Mouse (Mus musculus) bone marrow, adult 2 months (tissue): Measurements from ENCODE around the gene Aspscr1. TPM values are rescaled to one million over a fixed set of nuclear protein-coding genes. Genes with fewer than 3 reads are reported as not detected.
"Not testable (repeated sequence)": the region's sequence is repeated elsewhere in the genome, so short reads cannot be mapped to it uniquely, and the experiment has no call there.

Experiments used
- H3K27ac ChIP-seq: fragments of 200-500 bp; 2 replicates; pipeline ENCODE4 v1.5.1; 2012; ENCODE audit warnings: low read depth, mild to moderate bottlenecking, control low read depth, inconsistent platforms, low read length; ENCODE audit not compliant: control insufficient read depth, poor library complexity, insufficient read depth
- H3K4me1 ChIP-seq: fragments of 200-500 bp; 2 replicates; pipeline ENCODE4 v1.6.1; 2011; ENCODE audit warnings: low read length; ENCODE audit not compliant: control insufficient read depth, insufficient read depth
- H3K4me3 ChIP-seq: fragments of 200-500 bp; replicated peaks from 2 replicates; pipeline ENCODE3; 2011; ENCODE audit warnings: mild to moderate bottlenecking, low read depth, low read length, control low read depth; ENCODE audit not compliant: control insufficient read depth
- CTCF ChIP-seq: fragments of 200-500 bp; IDR thresholded peaks from 2 replicates; pipeline ENCODE4 v1.5.1; 2011; ENCODE audit warnings: low read length, control low read depth; ENCODE audit not compliant: control insufficient read depth, insufficient read depth
- POLR2A ChIP-seq: fragments of 200-500 bp; IDR thresholded peaks from 2 replicates; pipeline ENCODE4 v1.6.1; 2011; ENCODE audit warnings: low read depth, mild to moderate bottlenecking, control low read depth, low read length, borderline replicate concordance; ENCODE audit not compliant: control insufficient read depth
- WGBS: fragments of 180-500 bp; shearing (Covaris S2); methylation state at CpG from one replicate; pipeline ENCODE4 v1.1.7; 2018; 5-methylcytosine and 5-hydroxymethylcytosine counted together
- polyA plus RNA-seq: library from polyadenylated mRNA; stranded (reverse); fragments of >200 nt; gene quantifications from 2 replicates; pipeline ENCODE4 v1.2.4, GENCODE M21; 2011; ENCODE audit warnings: low replicate concordance; ENCODE audit not compliant: missing spikeins, insufficient read depth, insufficient read length

Gene Aspscr1
- polyA plus RNA-seq, 1 experiment = 94.3 TPM

- Histone ChIP-seq H3K4me1 (peaks cover 1% of the 10 kb centered on the region), H3K27ac (no peak overlapping the region), H3K4me3 (no peak overlapping the region)
- 49% methylated on average over 12 of the region's 12 CpGs for WGBS
- TF ChIP-seq CTCF = no peak
- TF ChIP-seq POLR2A = no peak
Measured at GRCm38 (mm10) chr11:120727564-120727963, 54.8 kb downstream of the Aspscr1 start.

- Histone ChIP-seq H3K4me3 (no peak overlapping the region), H3K4me1 (peaks cover 1% of the 10 kb centered on the region), H3K27ac (no peak overlapping the region)
- TF ChIP-seq POLR2A (no peak), CTCF (no peak)
- WGBS = 87% methylated on average over 11 of the region's 11 CpGs
Measured at GRCm38 (mm10) chr11:120728530-120729240, 55.9 kb downstream of the Aspscr1 start.

GRCm38 (mm10) chr11:120729432-120730050 lies 56.8 kb downstream of the Aspscr1 start:
- WGBS = 5% methylated on average over 18 of the region's 21 CpGs
- peak overlapping the region; percentile 40; the same call in 1 of the 2 replicates for H3K27ac ChIP-seq
- H3K4me1 ChIP-seq = not testable (repeated sequence)
- peak overlapping the region; percentile 48 for H3K4me3 ChIP-seq

GRCm38 (mm10) chr11:120730331-120730870 lies 57.6 kb downstream of the Aspscr1 start:
- WGBS = 84% methylated on average over 10 of the region's 10 CpGs
- H3K4me3 ChIP-seq = no peak overlapping the region

GRCm38 (mm10) chr11:120731395-120731794 lies 58.6 kb downstream of the Aspscr1 start:
- 88% methylated on average over 1 of the region's 1 CpGs for WGBS
- H3K27ac ChIP-seq = no peak overlapping the region
- H3K4me1 ChIP-seq = peaks cover 1% of the 10 kb centered on the region
- TF ChIP-seq POLR2A (no peak), CTCF (no peak)
- H3K4me3 ChIP-seq = no peak overlapping the region

More at GRCm38 (mm10) chr11:120730331-120730870, 57.6 kb downstream of the Aspscr1 start:
- peaks cover 1% of the 10 kb centered on the region for H3K4me1 ChIP-seq
- H3K27ac ChIP-seq = no peak overlapping the region
- TF ChIP-seq CTCF (no peak), POLR2A (no peak)

- 80% methylated on average over 12 of the region's 12 CpGs for WGBS
- Histone ChIP-seq H3K4me1 (peaks cover 1% of the 10 kb centered on the region; the same call in 1 of the 2 replicates), H3K4me3 (no peak within 1 kb of the TSS), H3K27ac (no peak within 1 kb of the TSS)
- no peak for TF ChIP-seq POLR2A
- TF ChIP-seq CTCF = no peak
Measured at GRCm38 (mm10) chr11:120731858-120732680, 59.3 kb downstream of the Aspscr1 start, which contains the start of gene Cbr2. TSS of gene Cbr2 (minus strand) at chr11:120732114.

- WGBS = 21% methylated on average over 6 of the region's 6 CpGs
- Histone ChIP-seq H3K27ac (no peak overlapping the region), H3K4me1 (peaks cover 1% of the 10 kb centered on the region; the same call in 1 of the 2 replicates), H3K4me3 (no peak overlapping the region)
- TF ChIP-seq CTCF (no peak), POLR2A (no peak)
Measured at GRCm38 (mm10) chr11:120733521-120733920, 60.7 kb downstream of the Aspscr1 start.

- peaks cover under 1% of the 10 kb centered on the region; the same call in 1 of the 2 replicates for H3K4me1 ChIP-seq
- H3K4me3 ChIP-seq = no peak overlapping the region
- H3K27ac ChIP-seq = no peak overlapping the region
- 80% methylated on average over 6 of the region's 6 CpGs for WGBS
- TF ChIP-seq POLR2A = no peak
- TF ChIP-seq CTCF = no peak
Measured at GRCm38 (mm10) chr11:120736424-120736823, 63.7 kb downstream of the Aspscr1 start.

- TF ChIP-seq POLR2A = no peak
- TF ChIP-seq CTCF = no peak
- WGBS = 78% methylated on average over 5 of the region's 5 CpGs
- no peaks in the 10 kb centered on the region for H3K4me1 ChIP-seq
- no peak overlapping the region for H3K27ac ChIP-seq
- H3K4me3 ChIP-seq = no peak overlapping the region
Measured at GRCm38 (mm10) chr11:120740981-120741380, 68.2 kb downstream of the Aspscr1 start.
